Mouse (Mus musculus) hindbrain, embryonic 11.5 days (tissue): Measurements from ENCODE around the gene Usp2. TPM values are rescaled to one million over a fixed set of nuclear protein-coding genes. Genes with fewer than 3 reads are reported as not detected.
A peak's percentile ranks its signal among the peaks of the same experiment; 100 is the strongest.

Experiments used
- ATAC-seq: fragments of 200-750 bp; cut with Nextera tagmentation; 2 replicates; pipeline ENCODE4 v1.8.0; 2017; ENCODE audit warnings: mild to moderate bottlenecking, moderate TSS enrichment, moderate library complexity; ENCODE audit not compliant: low FRiP score
- DNase-seq: peaks from one replicate; pipeline ENCODE4 v3.0.0-alpha.2; 2015; ENCODE audit warnings: low spot score
- H3K27ac ChIP-seq: fragments of 300-500 bp; sonication (generic); 2 replicates; pipeline ENCODE4 v1.5.1; 2014; ENCODE audit warnings: mild to moderate bottlenecking, low read depth, low read length
- H3K27me3 ChIP-seq: fragments of 300-500 bp; sonication (generic); 2 replicates; pipeline ENCODE4 v1.6.1; 2014; ENCODE audit warnings: mild to moderate bottlenecking, low read length, moderate library complexity, mixed read lengths; ENCODE audit not compliant: control insufficient read depth, insufficient read depth
- H3K36me3 ChIP-seq: fragments of 300-500 bp; sonication (generic); 2 replicates; pipeline ENCODE4 v1.6.1; 2014; ENCODE audit warnings: mild to moderate bottlenecking, low read length, moderate library complexity, mixed read lengths; ENCODE audit not compliant: control insufficient read depth, insufficient read depth
- H3K4me1 ChIP-seq: fragments of 300-500 bp; sonication (generic); replicated peaks from 2 replicates; pipeline ENCODE4 v1.6.1; 2014; ENCODE audit warnings: low read length, mixed read lengths; ENCODE audit not compliant: control insufficient read depth, insufficient read depth
- H3K4me2 ChIP-seq: fragments of 300-500 bp; sonication (generic); replicated peaks from 2 replicates; pipeline ENCODE4 v1.6.1; 2014; ENCODE audit warnings: mild to moderate bottlenecking, low read depth, low read length
- H3K4me3 ChIP-seq: fragments of 300-500 bp; sonication (generic); 2 replicates; pipeline ENCODE4 v1.5.1; 2014; ENCODE audit warnings: low read depth, low read length
- H3K9ac ChIP-seq: fragments of 300-500 bp; sonication (generic); 2 replicates; pipeline ENCODE4 v1.6.1; 2014; ENCODE audit warnings: low read depth, low read length
- H3K9me3 ChIP-seq: fragments of 300-500 bp; sonication (generic); 2 replicates; pipeline ENCODE4 v1.6.1; 2016; ENCODE audit warnings: low read length; ENCODE audit not compliant: control insufficient read depth
- WGBS: fragments of 180-500 bp; shearing (Covaris S2); extraction: QIAGEN DNeasy Blood & Tissue Kit; methylation state at CpG from one replicate; pipeline ENCODE4 v1.1.7; 2014; 5-methylcytosine and 5-hydroxymethylcytosine counted together
- polyA plus RNA-seq: library from polyadenylated mRNA; unstranded; fragments of >200 nt; fragmentation: Nextera tagmentation; extraction: Ambion mirVana; gene quantifications from 2 replicates; pipeline ENCODE4 v1.2.1, GENCODE M21; 2014

The Usp2 gene
- polyA plus RNA-seq, 1 experiment from 2014 or later = 13.9 TPM

GRCm38 (mm10) chr9:44083392-44084121 lies 16.7 kb downstream of the Usp2 start:
- Histone ChIP-seq H3K4me1 (peaks cover 11% of the 10 kb centered on the region; the same call in 1 of the 2 replicates), H3K4me3 (peak overlapping the region; percentile 48; the same call in 1 of the 2 replicates), H3K27me3 (peaks cover 27% of the 10 kb centered on the region), H3K9ac (no peak overlapping the region), H3K4me2 (peak overlapping the region; percentile 92), H3K36me3 (no peaks in the 10 kb centered on the region), H3K27ac (no peak overlapping the region), H3K9me3 (no peaks in the 10 kb centered on the region)
- DNase-seq = no peak
- WGBS = 11% methylated on average over 23 of the region's 23 CpGs
- ATAC-seq = no peak

- Histone ChIP-seq H3K9ac (no peak overlapping the region), H3K4me3 (peak overlapping the region; percentile 48), H3K27me3 (peaks cover 27% of the 10 kb centered on the region), H3K4me1 (peaks cover 11% of the 10 kb centered on the region; the same call in 1 of the 2 replicates), H3K4me2 (peak overlapping the region; percentile 92), H3K36me3 (no peaks in the 10 kb centered on the region), H3K9me3 (no peaks in the 10 kb centered on the region), H3K27ac (no peak overlapping the region)
- WGBS = under 1% methylated on average over 14 of the region's 14 CpGs
- ATAC-seq (peak; percentile 45; the same call in 1 of the 2 replicates), DNase-seq (no peak)
These were observed 17.4 kb downstream of the Usp2 start for GRCm38 (mm10) chr9:44084236-44084635.

GRCm38 (mm10) chr9:44084659-44085229 lies 17.9 kb downstream of the Usp2 start:
- DNase-seq (peak; percentile 90), ATAC-seq (peak; percentile 72)
- Histone ChIP-seq H3K27ac (no peak overlapping the region), H3K36me3 (no peaks in the 10 kb centered on the region), H3K9ac (peak overlapping the region; percentile 62), H3K4me1 (peaks cover 11% of the 10 kb centered on the region; the same call in 1 of the 2 replicates), H3K27me3 (peaks cover 27% of the 10 kb centered on the region), H3K9me3 (no peaks in the 10 kb centered on the region), H3K4me3 (peak overlapping the region; percentile 48), H3K4me2 (peak overlapping the region; percentile 92)
- under 1% methylated on average over 55 of the region's 62 CpGs for WGBS

DNA sequence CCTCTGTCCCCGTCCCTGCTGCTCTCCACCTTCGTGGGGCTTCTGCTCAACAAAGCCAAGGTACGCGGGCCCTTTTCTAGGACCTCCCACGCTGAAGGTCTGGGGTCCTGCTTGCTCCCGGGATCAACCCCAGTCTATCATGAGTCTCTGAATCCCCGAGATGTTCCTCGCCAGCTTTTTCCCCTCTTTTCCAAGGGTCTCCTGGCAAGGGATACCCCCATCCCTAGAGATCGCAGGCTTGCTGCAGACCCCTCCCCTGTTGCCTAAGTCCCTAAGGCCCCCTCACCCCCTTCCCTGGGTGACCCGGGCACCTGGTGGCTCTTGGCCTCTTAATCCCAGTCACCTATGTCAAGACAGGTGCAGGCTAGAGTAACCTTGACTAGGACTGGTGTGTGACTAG lies 18.5 kb downstream of the Usp2 start:
- DNase-seq (no peak), ATAC-seq (peak; percentile 20)
- Histone ChIP-seq H3K27me3 (peaks cover 27% of the 10 kb centered on the region), H3K9me3 (no peaks in the 10 kb centered on the region), H3K9ac (peak overlapping the region; percentile 62), H3K4me3 (peak overlapping the region; percentile 48), H3K4me2 (peak overlapping the region; percentile 92), H3K36me3 (no peaks in the 10 kb centered on the region), H3K27ac (no peak overlapping the region), H3K4me1 (peaks cover 11% of the 10 kb centered on the region; the same call in 1 of the 2 replicates)
- WGBS = 5% methylated on average over 10 of the region's 10 CpGs

DNA sequence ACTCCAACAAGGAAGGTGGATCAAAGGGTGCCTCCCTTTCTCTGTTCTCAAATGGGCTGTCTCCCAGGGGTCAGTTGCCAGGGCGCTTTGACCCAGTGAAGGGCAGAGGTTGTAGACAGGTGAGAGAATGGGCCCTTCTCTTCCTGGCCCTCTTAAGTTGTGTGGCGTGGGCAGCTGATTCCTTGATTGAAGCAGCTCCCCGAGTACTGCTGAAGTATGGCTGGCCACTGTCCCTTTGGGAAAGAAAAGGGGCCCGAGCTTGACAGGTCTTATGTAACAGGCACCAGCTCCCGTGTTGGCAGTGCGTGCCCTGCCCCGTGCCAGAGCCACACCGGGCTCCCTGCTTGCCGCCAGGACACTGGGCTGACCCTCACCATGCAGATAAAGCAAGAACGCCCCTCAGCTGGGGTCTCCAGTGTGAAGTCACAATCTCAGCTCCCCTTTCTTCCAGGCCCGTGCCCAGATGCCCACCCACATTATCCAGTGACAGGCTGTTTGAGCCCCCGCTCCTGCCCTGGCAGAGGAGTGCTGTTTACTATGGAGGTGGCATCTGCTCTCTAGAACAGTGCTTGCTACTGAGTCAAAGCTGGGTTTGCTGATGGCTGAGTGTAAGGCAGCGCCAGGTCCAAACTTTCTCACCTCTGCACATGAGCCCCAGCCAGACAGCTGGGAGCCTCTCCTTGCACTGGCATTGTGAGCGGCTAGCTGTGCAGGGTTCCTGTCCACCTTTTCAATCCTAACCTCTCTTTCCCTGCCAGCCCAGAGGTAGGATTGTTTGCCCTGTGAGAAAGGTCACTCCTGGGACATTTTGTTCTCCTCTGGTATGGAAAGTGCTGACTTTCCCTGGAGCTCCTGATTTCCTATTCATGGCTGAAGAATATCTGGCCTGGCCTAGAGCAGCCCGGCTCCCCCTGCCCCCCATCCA lies 19.2 kb downstream of the Usp2 start:
- H3K4me2 ChIP-seq = peak overlapping the region; percentile 92; the same call in 1 of the 2 replicates
- H3K27ac ChIP-seq = no peak overlapping the region
- ATAC-seq (no peak), DNase-seq (no peak)
- H3K4me1 ChIP-seq = peaks cover 11% of the 10 kb centered on the region; the same call in 1 of the 2 replicates
- H3K4me3 ChIP-seq = no peak overlapping the region
- no peak overlapping the region for H3K9ac ChIP-seq
- peaks cover 27% of the 10 kb centered on the region for H3K27me3 ChIP-seq
- H3K36me3 ChIP-seq = no peaks in the 10 kb centered on the region
- H3K9me3 ChIP-seq = no peaks in the 10 kb centered on the region
- 64% methylated on average over 15 of the region's 15 CpGs for WGBS

DNA sequence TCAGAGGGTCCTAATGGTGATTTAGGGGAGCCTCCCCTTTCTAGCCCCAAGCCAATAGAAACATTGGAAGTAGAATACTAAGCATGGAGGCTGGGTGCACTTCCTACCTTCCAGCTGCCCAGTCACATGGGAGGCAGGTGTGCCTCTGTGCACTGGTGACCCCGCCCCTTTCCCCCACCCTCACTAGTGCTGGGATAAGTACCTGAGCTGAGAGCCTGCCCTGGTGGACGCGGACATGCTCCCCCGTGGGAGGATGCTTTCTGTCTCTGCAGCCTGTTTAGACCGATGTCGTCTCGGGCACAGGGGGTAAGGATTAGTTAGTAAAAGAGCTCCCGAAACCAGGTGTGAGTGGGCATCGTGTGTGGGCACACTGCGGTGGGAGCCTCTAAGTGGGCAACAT lies 20.1 kb downstream of the Usp2 start:
- Histone ChIP-seq H3K27me3 (peaks cover 27% of the 10 kb centered on the region), H3K9ac (no peak overlapping the region), H3K4me3 (no peak overlapping the region), H3K36me3 (0 out of 2 replicates have a peak, but pooled peaks cover under 1% of the 10 kb centered on the region), H3K27ac (no peak overlapping the region), H3K4me1 (peaks cover 11% of the 10 kb centered on the region; the same call in 1 of the 2 replicates), H3K4me2 (no peak overlapping the region), H3K9me3 (no peaks in the 10 kb centered on the region)
- DNase-seq (no peak), ATAC-seq (no peak)
- WGBS = 42% methylated on average over 10 of the region's 10 CpGs

DNA sequence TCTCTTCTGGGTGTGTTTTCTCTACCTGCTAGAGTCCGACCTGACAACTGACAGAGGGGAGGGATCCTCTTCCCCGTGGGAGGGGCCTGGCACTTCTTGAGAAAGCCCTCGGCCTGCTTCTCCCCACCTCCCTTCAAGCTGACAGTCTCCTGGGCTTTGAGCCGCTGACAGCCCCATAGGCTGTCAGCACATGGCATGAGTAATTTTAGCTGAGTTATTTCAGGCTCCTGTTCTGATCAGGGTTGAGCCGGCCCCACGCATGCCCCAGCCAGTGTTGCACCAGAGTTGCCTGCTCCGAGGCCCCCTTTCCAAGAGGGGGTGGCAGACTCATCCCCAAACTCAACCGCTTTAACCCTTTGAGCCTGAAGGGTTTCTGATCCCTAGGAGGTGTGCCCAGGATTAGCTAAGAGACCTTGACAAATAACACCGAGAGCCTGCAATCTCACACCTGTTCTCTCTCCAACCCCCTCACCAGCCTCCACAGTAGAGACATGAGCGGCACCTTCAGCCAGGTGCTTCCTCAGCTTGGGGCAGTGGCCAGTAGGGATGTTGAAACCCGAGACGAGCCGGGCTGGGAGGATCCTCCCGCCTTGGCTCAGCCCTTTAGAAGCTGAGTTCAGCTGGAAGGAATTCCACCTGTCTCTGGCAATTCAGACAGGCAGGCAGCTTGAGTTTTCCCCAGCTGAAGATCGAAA lies 21.1 kb downstream of the Usp2 start:
- H3K4me2 ChIP-seq = no peak overlapping the region; the same call in 1 of the 2 replicates
- peaks cover 11% of the 10 kb centered on the region; the same call in 1 of the 2 replicates for H3K4me1 ChIP-seq
- no peak overlapping the region for H3K4me3 ChIP-seq
- DNase-seq (no peak), ATAC-seq (no peak)
- no peak overlapping the region for H3K9ac ChIP-seq
- H3K36me3 ChIP-seq = 0 out of 2 replicates have a peak, but pooled peaks cover 2% of the 10 kb centered on the region
- H3K9me3 ChIP-seq = no peaks in the 10 kb centered on the region
- 13% methylated on average over 15 of the region's 15 CpGs for WGBS
- H3K27me3 ChIP-seq = peaks cover 26% of the 10 kb centered on the region
- H3K27ac ChIP-seq = no peak overlapping the region
